Mouse (Mus musculus) C2C12 (cell line): ENCODE data around the gene Pipox.

ENCODE experiments used
- CEBPB ChIP-seq: IDR thresholded peaks from one replicate; pipeline ENCODE4 v1.6.1; 2011; ENCODE audit warnings: low read depth, mild to moderate bottlenecking, control low read depth, moderate library complexity
- CTCF ChIP-seq: IDR thresholded peaks from one replicate; pipeline ENCODE4 v1.5.1; 2011; ENCODE audit not compliant: control insufficient read depth, insufficient read depth, insufficient read length
- MAX ChIP-seq: IDR thresholded peaks from one replicate; pipeline ENCODE4 v1.6.1; 2011; ENCODE audit warnings: mild to moderate bottlenecking, control low read depth
- MYOD1 ChIP-seq: IDR thresholded peaks from one replicate; pipeline ENCODE4 v1.6.1; 2011; ENCODE audit warnings: low read depth; ENCODE audit not compliant: control insufficient read depth, insufficient read length
- USF1 ChIP-seq: IDR thresholded peaks from one replicate; pipeline ENCODE4 v1.6.1; 2011; ENCODE audit warnings: low read depth, mild to moderate bottlenecking, control low read depth, moderate library complexity

DNA sequence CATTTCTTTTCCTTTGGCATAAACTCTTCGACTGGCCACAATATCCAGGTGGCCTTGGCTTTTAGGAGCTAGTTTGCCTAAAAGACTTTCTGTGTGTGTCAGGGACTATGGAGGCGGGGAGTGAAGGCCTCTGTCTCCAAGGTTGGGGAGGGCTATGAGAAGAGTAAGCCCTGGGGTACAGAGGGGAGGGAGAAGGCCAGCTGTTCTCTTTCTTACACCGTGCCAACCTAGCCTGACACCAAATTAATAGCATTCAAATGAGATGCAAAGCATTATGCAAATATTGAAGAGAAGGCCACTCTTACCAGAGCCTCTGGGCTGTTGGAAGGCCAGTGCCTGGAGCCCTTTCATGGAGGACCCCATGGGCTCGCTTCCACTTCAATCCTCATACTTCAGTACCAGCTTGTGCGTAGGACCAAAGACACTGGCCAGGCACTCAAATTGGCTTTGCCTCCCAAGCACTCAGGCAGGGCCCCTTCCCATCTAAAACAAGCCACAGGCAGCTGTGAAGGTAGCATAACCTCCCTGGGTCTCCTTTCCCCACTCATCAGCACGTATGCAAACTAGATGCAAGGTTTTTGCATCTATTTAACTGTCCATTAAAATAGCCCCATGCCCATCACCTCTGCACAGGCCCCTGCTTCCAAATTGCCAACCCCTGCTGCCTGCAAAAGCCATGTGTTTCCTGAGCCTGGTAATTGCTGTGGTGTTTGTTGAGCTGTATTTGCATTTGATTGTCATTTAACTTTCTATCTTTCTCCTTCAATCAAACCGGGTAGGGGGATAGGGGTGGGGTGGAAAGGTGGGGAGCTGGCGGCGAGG is 32.2 kb upstream of the Pipox start:
- TF ChIP-seq CTCF (no peak), MYOD1 (no peak), USF1 (no peak), CEBPB (no peak), MAX (no peak)
